Mouse (Mus musculus): ENCODE data around the gene Shisa4.
"Not testable (repeated sequence)": the region's sequence is repeated elsewhere in the genome, so short reads cannot be mapped to it uniquely, and the experiment has no call there.

Shisa4 gene

DNA sequence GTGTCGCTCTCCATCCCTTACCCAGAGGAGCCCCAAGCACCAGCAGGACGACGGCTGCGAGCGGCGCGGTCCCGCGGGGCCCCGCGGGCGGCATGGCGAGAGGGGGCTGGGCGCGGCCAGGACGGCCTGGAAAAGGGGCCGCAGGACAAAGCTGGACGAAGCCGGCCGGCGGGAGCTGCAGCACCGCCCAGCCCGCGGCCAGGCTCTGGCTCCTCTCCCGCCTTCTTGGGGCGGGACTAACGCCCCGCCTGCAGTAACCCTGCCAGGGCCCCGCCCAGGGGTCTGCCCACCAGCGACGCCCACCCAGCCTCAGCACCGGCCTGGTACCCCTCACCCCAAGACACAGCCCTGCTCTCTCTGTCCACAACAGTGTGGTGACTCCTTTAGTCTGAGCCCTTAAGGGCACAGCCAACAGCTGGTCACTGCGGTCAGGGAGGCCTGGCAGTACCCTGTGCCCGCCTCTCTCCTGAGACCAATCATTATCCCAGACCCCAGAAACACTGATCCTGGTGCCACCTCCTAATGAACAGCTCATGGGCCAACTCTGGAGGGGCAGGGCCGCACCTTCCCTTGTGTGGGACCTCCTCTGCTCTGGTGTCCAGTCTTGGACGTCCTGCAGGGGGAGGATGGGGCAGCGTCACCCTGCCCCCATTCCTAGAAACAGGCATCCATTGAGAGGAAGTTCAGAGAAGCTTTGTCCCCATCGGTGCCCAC, at the start of gene Shisa4:
Shisa4 (minus strand) TSS at position 370 of the 714 bp plus-strand sequence.
- no peak for DNase-seq (ENCODE audit: low spot score)

GRCm38 (mm10) chr1:135422772-135423171, 47.7 kb upstream of the Shisa4 start:
- no peak for DNase-seq (ENCODE audit: low spot score)

DNA sequence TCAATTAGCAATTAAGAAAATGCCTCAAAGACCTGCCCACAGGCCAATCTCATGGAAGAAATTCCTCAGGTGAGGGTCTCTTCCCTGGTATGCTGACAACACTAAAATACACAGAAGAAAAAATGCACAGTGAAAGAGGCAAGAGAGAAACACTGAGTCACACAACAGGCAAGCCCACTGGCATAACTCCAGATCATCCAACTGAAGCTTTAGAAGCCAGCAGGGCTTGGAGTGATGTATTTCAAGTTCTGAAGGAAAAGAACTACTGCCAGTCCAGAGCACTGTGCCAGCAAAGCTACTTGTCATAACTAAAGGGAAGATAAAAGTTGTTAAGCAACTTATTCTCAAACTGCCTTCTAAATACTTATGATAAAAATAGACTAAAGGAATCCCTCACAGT, 39.0 kb upstream of the Shisa4 start:
- peak; percentile 27 for DNase-seq (ENCODE audit: low spot score)

DNA sequence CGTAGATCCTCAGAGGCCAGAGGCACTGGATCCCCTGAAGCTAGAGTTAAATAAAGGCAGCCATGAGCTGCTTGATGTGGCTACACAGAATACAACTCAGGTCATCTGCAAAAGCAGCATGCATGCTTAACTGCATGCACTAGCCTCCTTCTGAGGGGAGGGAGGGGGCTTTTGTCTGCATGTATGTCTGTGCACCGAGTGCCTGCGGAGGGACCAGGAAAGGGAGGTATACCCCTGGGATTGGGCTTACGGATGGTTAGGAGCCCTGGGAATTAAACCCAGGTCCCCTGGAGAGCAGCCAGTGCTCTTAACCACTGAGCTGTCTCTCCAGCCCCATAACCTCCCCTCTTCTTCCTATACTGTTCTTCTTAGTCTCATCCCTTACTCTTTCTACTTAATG, 37.1 kb upstream of the Shisa4 start:
- no peak for DNase-seq (ENCODE audit: low spot score)

DNA sequence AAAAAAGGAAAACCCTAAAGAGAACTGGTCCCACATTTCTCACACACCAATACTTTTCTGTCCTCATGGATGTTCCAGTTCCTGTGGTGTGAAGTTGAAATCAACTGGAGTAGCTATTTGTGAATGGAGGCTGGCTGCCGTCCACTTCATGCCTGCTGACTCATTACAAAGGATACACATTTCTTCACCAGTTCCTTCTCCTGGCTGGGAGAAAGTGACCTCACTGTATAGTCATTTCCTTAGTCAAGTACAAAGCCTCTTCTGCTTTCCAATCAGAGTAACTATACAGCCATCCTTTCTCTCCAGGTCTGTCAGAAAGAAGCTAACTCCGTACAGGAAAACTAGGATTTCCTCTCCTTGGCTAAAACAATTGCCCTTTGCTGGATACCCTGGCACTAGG, 35.9 kb upstream of the Shisa4 start:
- no peak for DNase-seq (ENCODE audit: low spot score)

DNA sequence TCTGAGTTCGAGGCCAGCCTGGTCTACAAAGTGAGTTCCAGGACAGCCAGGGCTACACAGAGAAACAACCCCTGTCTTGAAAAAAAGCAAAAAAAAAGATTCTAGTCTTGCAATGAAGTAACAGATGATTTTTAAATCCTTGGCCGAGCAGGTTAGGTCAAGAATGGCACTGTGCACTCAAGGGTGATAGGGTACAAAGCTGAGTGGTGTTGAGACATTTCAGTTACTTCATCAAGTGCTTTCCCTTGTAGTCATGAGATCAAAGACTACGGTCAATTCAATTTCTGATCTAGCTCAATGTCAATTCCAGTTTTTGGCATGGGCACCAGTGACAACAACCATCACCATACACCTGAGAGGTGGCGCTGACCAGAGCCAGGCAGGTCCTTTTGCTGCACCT, 33.9 kb upstream of the Shisa4 start:
- no peak for DNase-seq (ENCODE audit: low spot score)

- no peak for DNase-seq (ENCODE audit: low spot score)
These were observed 30.3 kb upstream of the Shisa4 start for GRCm38 (mm10) chr1:135405356-135405755.

DNA sequence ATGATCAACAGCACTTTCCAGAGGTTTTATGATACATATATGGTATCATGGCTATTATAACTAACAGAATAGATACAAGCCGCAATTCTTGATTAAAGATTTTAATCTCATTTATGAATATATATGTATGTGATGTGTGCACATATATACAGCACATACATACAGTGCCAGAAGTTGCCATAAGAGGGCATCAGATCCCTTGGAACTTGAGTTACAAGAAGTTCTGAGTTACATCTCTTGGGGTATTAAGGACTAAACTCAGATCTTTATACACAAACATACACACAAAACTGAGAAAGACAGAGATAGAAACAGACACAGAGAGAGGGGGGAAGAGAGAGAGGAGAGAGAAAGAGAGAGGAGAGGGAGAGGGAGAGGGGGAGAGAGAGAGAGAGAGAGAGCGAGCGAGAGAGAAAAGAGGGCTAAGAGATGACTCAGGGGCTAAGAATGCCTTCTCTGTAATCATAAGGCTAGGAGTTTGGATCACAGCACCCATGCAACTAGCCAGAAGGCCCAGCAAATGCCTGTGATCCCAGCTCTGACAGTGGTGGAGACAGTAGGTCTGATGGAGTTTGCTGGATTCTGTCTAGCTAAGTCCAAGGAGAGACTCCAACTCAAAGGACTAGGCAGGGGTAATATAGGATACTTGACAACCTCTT, 26.5 kb upstream of the Shisa4 start:
- DNase-seq (ENCODE audit: low spot score), result no peak

DNA sequence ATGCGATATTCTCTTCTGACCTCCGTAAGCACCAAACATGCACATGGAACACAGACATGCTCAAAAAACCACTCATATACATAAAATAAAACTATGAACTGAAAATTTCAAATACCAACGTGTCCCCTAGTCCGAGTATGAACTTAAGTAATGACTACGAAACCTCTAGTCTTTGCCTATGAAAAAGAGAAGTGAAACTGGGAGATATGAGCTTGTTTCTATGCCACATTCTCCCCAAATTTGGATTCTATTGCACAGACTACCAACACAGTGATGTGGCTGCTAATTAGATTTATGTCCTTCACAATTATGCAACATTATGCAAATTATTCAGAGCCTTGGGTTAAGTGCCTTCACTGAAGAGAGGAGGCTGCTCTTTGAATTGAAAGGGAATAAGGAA, 24.4 kb upstream of the Shisa4 start:
- no peak for DNase-seq (ENCODE audit: low spot score)

GRCm38 (mm10) chr1:135385161-135385560, 10.1 kb upstream of the Shisa4 start:
- DNase-seq (ENCODE audit: low spot score), result no peak

DNA sequence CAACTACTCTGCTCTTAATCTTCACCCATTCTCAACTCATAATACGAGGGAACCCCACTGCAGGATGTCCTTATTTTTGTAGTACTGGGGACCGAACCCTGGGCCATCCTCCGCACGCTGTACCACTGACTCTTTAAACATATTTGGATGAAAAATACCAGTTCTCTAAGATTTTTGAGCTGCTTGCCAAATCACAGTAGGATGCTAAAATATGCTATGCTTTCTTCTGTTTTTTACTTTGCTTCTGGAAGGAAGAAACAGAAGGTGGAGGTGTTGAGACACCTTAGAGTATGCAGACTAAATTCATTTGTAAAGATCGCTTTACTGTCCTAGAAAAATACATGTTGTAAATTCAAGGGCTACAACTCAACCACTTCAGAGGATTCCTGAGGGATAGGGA, 9.1 kb upstream of the Shisa4 start:
- no peak for DNase-seq (ENCODE audit: low spot score)

GRCm38 (mm10) chr1:135381560-135381959, 6.5 kb upstream of the Shisa4 start:
- DNase-seq (ENCODE audit: low spot score), result not testable (repeated sequence)

GRCm38 (mm10) chr1:135380071-135380991, 5.3 kb upstream of the Shisa4 start:
- no peak for DNase-seq (ENCODE audit: low spot score)

DNA sequence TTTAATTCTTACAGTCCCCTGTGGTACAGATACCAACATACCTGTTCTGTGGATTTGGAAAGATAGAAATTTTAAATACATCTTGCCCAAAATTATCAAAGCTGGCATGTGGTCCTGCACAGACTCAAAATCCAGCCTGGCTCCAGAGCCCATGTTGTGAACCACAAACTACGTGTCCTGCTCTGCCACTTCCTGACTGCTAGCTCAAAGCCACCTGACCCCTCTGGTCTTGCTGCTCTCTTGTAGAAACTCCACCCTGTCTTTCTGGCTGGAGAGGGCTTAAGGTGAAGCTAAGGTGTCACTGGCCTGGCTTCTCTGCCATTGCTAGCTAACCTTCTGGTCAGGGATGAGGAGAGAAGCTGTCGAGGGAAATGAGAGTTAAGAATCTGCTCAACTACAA, 4.0 kb upstream of the Shisa4 start:
- no peak for DNase-seq (ENCODE audit: low spot score)

GRCm38 (mm10) chr1:135378576-135378975, 3.5 kb upstream of the Shisa4 start:
- no peak for DNase-seq (ENCODE audit: low spot score)

GRCm38 (mm10) chr1:135374175-135374867, 716 bp downstream of the Shisa4 start:
- no peak for DNase-seq (ENCODE audit: low spot score)

- DNase-seq (ENCODE audit: low spot score), result no peak
These were observed 1.8 kb downstream of the Shisa4 start for GRCm38 (mm10) chr1:135373171-135373677.

GRCm38 (mm10) chr1:135369415-135369814, 5.6 kb downstream of the Shisa4 start:
- DNase-seq (ENCODE audit: low spot score), result no peak

GRCm38 (mm10) chr1:135368982-135369381, 6.1 kb downstream of the Shisa4 start:
- no peak for DNase-seq (ENCODE audit: low spot score)

DNA sequence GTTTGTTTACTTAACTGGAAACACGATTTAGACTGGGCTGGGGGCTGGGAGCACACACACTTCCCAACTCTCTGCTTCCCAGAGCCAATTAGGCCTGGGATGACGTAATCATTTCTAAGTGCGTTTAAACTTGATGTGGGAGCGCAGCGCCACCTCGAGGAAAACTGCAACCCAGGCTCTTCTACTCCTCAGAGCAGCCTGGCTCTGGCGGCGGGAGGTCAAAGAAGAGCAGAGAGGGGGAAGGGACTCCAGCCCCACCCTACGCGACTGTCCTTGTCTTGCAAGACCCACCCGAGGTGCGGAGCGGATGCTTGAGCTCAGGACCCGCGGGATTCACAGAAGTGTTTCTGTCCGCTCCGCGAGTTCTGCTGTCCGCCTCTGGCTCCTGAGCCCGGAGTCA, 6.8 kb downstream of the Shisa4 start:
- peak; percentile 79 for DNase-seq (ENCODE audit: low spot score)

DNA sequence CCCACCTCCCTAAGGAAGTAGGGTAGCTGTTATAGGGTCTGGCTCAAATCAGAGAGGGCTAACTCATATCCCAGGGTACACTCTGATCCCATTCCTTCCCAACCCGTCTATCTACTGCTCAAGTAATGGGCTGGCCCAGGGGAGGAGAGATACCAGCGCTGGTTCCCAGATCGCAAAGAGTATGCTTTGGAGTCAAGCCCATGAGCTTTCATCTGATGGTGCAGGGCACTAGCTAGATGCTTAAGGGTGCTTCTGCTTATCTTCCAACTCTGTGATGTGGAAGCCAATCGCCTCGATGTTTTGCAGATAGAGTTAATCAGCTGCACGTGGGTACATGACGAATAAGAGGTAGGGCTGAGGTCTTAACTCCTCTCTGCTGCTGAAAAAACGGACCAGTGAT, 7.4 kb downstream of the Shisa4 start:
- no peak for DNase-seq (ENCODE audit: low spot score)

DNA sequence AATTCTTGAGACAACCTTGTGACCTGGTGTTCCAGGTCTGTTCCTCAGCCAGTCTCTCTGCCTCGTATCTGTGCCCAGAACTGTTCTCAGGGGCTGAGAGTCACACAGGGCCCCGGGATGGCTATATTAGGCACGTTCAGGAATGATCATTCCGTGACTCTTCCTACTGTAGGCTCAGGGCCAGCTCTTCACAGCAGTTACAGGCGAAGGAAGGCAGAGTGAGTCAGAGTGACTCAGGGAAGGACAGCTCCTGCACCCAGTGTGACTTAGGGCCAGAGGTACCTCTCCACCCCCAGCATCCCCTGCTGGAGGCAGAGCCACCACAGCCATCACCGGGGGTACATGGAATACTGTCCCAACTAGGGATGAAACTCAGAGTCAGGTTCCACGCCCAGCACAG, 8.0 kb downstream of the Shisa4 start:
- no peak for DNase-seq (ENCODE audit: low spot score)

Data from layer of hippocampus, adult 9-10 months (tissue).